Mouse (Mus musculus): ENCODE measurements at regions not wholly inside any gene's neighbourhood (a gene's known extent, or its start where the extent isn't known, plus 50 kb on each side); places are given as distances from the start of the nearest gene placed in this dataset.

GRCm38 (mm10) chr9:47076946-47077345 is 78.4 kb downstream of the Gm4791 start:
- WGBS, result 3% methylated on average over 6 of the region's 6 CpGs

DNA sequence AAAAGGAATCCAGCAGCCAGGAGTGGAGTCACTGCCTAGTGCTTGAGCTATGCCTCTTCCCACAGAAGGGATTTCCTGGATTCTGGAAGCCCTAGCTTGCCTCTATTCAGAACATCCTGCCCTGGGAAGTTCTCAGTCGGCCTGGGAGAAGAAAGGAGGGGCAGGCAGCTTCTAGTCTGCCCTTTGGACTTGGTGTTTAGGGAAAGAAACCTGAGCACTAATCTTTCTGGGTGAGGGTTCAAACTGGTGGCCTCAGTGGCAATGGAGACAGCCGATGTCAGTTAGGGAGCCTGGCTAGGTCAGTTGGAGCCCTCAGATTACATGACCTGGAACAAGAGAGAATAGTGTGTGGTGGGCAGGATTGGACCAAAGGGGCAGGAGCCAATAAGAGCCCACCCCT is 78.9 kb downstream of the Gm4791 start:
- H3K36me3 ChIP-seq (ENCODE audit: control insufficient read depth, insufficient read depth, low read length), result no peaks in the 10 kb centered on the region
- H3K27me3 ChIP-seq (ENCODE audit: control insufficient read depth, insufficient read depth, low read length), result peaks cover 2% of the 10 kb centered on the region; the same call in 1 of the 2 replicates
- no peaks in the 10 kb centered on the region for H3K9me3 ChIP-seq (ENCODE audit: control insufficient read depth, low read length)
- ATAC-seq (ENCODE audit: low FRiP score), result no peak
- peaks cover 10% of the 10 kb centered on the region; the same call in 1 of the 2 replicates for H3K4me1 ChIP-seq (ENCODE audit: control insufficient read depth, insufficient read depth, low read length)
- 24% methylated on average over 2 of the region's 2 CpGs for WGBS
- no peak overlapping the region for H3K27ac ChIP-seq (ENCODE audit: low read depth, low read length)
- H3K4me3 ChIP-seq (ENCODE audit: low read depth, low read length), result no peak overlapping the region
- peak; percentile 73 for DNase-seq (ENCODE audit: low spot score, missing footprints)
- H3K4me2 ChIP-seq, result no peak overlapping the region
- H3K9ac ChIP-seq (ENCODE audit: low read length), result no peak overlapping the region

More at GRCm38 (mm10) chr9:47076946-47077345, 78.4 kb downstream of the Gm4791 start:
- Histone ChIP-seq H3K4me3 (ENCODE audit: low read depth, low read length) (no peak overlapping the region), H3K9me3 (ENCODE audit: control insufficient read depth, low read length) (no peaks in the 10 kb centered on the region), H3K36me3 (ENCODE audit: control insufficient read depth, insufficient read depth, low read length) (no peaks in the 10 kb centered on the region), H3K9ac (ENCODE audit: low read length) (no peak overlapping the region), H3K27ac (ENCODE audit: low read depth, low read length) (no peak overlapping the region), H3K4me2 (no peak overlapping the region), H3K4me1 (ENCODE audit: control insufficient read depth, insufficient read depth, low read length) (peaks cover 10% of the 10 kb centered on the region; the same call in 1 of the 2 replicates), H3K27me3 (ENCODE audit: control insufficient read depth, insufficient read depth, low read length) (peaks cover 2% of the 10 kb centered on the region; the same call in 1 of the 2 replicates)
- no peak for ATAC-seq (ENCODE audit: low FRiP score)
- peak; percentile 90 for DNase-seq (ENCODE audit: low spot score, missing footprints)

DNA sequence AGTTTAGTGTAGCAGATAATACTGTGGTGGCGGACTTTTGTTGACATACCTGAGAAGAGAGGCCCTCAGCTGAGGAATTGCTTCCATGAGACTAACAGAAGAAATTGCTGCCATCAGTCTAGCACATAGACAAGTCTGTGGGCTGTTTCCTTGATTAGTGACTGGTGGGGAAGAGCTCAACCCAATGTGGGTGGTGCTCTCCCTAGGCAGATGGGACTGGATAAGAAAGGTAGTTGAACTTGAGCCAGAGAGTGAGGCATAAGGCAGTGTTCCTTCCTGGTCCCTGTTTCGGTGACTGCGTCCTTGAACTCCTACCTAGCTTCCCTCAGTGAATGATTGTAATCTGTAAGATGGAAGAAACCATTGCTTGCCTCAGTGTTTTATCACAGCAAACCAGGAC is 79.4 kb downstream of the Gm4791 start:
- H3K4me1 ChIP-seq (ENCODE audit: control insufficient read depth, insufficient read depth, low read length), result peaks cover 10% of the 10 kb centered on the region; the same call in 1 of the 2 replicates
- no peak overlapping the region for H3K4me2 ChIP-seq
- no peaks in the 10 kb centered on the region for H3K9me3 ChIP-seq (ENCODE audit: control insufficient read depth, low read length)
- no peaks in the 10 kb centered on the region for H3K36me3 ChIP-seq (ENCODE audit: control insufficient read depth, insufficient read depth, low read length)
- no peak overlapping the region for H3K27ac ChIP-seq (ENCODE audit: low read depth, low read length)
- 93% methylated on average over 3 of the region's 3 CpGs for WGBS
- ATAC-seq (ENCODE audit: low FRiP score), result no peak
- no peak overlapping the region for H3K4me3 ChIP-seq (ENCODE audit: low read depth, low read length)
- DNase-seq (ENCODE audit: low spot score, missing footprints), result peak; percentile 77
- H3K27me3 ChIP-seq (ENCODE audit: control insufficient read depth, insufficient read depth, low read length), result peaks cover 2% of the 10 kb centered on the region; the same call in 1 of the 2 replicates
- H3K9ac ChIP-seq (ENCODE audit: low read length), result no peak overlapping the region

DNA sequence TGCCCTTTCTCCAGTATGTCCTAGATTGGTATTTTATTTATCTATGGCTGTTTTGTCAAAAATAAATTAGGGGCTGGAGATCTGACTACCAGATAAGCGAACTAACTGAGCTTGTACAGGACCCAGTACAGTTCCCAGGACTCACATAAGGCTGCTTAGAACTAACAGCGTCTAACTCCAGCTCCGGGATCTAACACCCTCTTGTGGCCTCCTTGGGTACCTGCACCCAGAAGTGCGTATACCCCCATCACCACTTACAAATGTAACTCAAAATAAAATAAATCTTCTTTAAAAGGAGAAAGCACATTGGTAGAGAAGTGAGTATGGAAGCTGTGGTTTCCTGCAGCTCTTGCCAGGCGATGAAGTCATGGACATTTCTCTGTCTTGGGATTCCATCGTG is 82.9 kb downstream of the Gm4791 start:
- 96% methylated on average over 6 of the region's 6 CpGs for WGBS
- no peak overlapping the region for H3K9ac ChIP-seq (ENCODE audit: low read length)

DNA sequence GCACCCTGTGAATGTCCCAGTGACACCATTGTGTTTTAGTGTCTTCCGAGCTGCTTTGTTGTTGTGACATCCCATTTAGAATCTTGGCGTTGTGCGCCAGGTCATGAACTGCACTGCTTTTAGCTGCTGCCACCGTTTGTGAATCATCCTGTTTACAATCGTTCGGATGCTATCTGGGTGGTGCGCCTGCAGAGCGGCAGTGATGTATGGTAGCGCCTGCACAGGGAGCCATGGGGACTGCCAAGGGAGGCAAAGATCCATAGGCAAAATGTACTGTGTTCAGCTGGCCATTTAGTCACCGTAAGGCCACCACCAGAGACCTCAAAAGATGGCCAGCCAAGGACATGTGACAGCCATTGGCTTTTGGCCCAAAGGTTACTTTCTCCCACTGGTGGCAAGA is 93.3 kb downstream of the Gm4791 start:
- Histone ChIP-seq H3K4me1 (ENCODE audit: control insufficient read depth, insufficient read depth, low read length) (no peaks in the 10 kb centered on the region), H3K4me3 (ENCODE audit: low read depth, low read length) (no peak overlapping the region)
- WGBS, result 92% methylated on average over 10 of the region's 10 CpGs

More for the DNA sequence above, 82.9 kb downstream of the Gm4791 start:
- Histone ChIP-seq H3K9me3 (ENCODE audit: control insufficient read depth, low read length) (no peaks in the 10 kb centered on the region), H3K27ac (ENCODE audit: low read depth, low read length) (no peak overlapping the region), H3K36me3 (ENCODE audit: control insufficient read depth, insufficient read depth, low read length) (no peaks in the 10 kb centered on the region), H3K4me3 (ENCODE audit: low read depth, low read length) (no peak overlapping the region), H3K4me1 (ENCODE audit: control insufficient read depth, insufficient read depth, low read length) (peaks cover 8% of the 10 kb centered on the region; the same call in 1 of the 2 replicates), H3K4me2 (no peak overlapping the region), H3K27me3 (ENCODE audit: control insufficient read depth, insufficient read depth, low read length) (no peaks in the 10 kb centered on the region)
- DNase-seq (ENCODE audit: low spot score, missing footprints) (no peak), ATAC-seq (ENCODE audit: low FRiP score) (no peak)

DNA sequence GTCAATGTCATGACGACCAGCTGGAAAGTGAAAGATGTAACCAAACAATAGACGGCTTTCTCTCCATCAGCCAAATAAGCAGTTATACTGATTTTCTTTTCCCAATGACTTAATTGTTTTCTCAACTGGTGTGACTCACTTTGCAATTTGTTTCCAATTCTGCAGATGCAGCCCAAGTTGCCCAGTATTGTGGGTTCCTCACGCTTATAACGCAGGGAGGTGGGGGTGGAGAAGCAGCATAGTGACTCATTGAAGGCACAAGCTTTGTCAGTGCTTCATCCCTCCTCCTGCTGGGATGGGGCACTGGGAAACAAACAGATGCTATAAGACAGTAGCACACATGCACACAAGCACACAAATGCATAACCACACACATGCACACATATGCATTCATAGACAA is 97.1 kb downstream of the Gm4791 start:
- no peak overlapping the region for H3K27ac ChIP-seq (ENCODE audit: low read depth, low read length)
- no peak overlapping the region for H3K4me3 ChIP-seq (ENCODE audit: low read depth, low read length)
- no peak for DNase-seq (ENCODE audit: low spot score, missing footprints)
- H3K27me3 ChIP-seq (ENCODE audit: control insufficient read depth, insufficient read depth, low read length), result no peaks in the 10 kb centered on the region
- H3K36me3 ChIP-seq (ENCODE audit: control insufficient read depth, insufficient read depth, low read length), result no peaks in the 10 kb centered on the region
- no peak overlapping the region for H3K9ac ChIP-seq (ENCODE audit: low read length)
- H3K4me2 ChIP-seq, result no peak overlapping the region
- WGBS, result 90% methylated on average over 4 of the region's 4 CpGs
- H3K9me3 ChIP-seq (ENCODE audit: control insufficient read depth, low read length), result no peaks in the 10 kb centered on the region
- no peaks in the 10 kb centered on the region for H3K4me1 ChIP-seq (ENCODE audit: control insufficient read depth, insufficient read depth, low read length)
- ATAC-seq (ENCODE audit: low FRiP score), result no peak

More for the DNA sequence above, 93.3 kb downstream of the Gm4791 start:
- Histone ChIP-seq H3K27me3 (ENCODE audit: control insufficient read depth, insufficient read depth, low read length) (no peaks in the 10 kb centered on the region), H3K9me3 (ENCODE audit: control insufficient read depth, low read length) (no peaks in the 10 kb centered on the region), H3K9ac (ENCODE audit: low read length) (no peak overlapping the region), H3K27ac (ENCODE audit: low read depth, low read length) (no peak overlapping the region), H3K4me2 (no peak overlapping the region), H3K36me3 (ENCODE audit: control insufficient read depth, insufficient read depth, low read length) (no peaks in the 10 kb centered on the region)
- DNase-seq (ENCODE audit: low spot score, missing footprints) (no peak), ATAC-seq (ENCODE audit: low FRiP score) (no peak)

GRCm38 (mm10) chr9:47103316-47103715 is 104.8 kb downstream of the Gm4791 start:
- Histone ChIP-seq H3K36me3 (ENCODE audit: control insufficient read depth, insufficient read depth, low read length) (no peaks in the 10 kb centered on the region), H3K4me1 (ENCODE audit: control insufficient read depth, insufficient read depth, low read length) (no peaks in the 10 kb centered on the region), H3K9me3 (ENCODE audit: control insufficient read depth, low read length) (no peaks in the 10 kb centered on the region), H3K27ac (ENCODE audit: low read depth, low read length) (no peak overlapping the region), H3K9ac (ENCODE audit: low read length) (no peak overlapping the region), H3K27me3 (ENCODE audit: control insufficient read depth, insufficient read depth, low read length) (no peaks in the 10 kb centered on the region), H3K4me2 (no peak overlapping the region), H3K4me3 (ENCODE audit: low read depth, low read length) (no peak overlapping the region)
- DNase-seq (ENCODE audit: low spot score, missing footprints) (no peak), ATAC-seq (ENCODE audit: low FRiP score) (no peak)
- WGBS, result 70% methylated on average over 3 of the region's 3 CpGs

DNA sequence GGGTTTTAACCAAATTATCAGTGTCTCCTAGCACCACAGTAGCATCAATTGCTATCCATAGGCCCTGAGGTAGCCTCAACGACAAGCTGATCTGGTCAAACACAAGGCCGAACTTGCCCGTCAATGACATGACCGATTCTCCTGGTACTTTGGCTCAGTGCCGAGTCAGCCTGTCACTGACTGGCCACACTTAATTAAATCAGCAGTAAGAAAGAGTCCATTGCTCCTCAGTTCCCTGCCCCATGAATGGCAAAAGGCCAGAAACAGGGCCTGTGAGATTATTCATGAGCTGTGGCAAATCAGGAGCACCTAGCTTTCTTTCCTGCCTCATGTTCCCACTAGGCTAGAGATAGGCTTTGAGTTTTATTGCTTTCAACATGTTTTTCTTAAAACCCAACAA is 105.4 kb downstream of the Gm4791 start:
- Histone ChIP-seq H3K9me3 (ENCODE audit: control insufficient read depth, low read length) (no peaks in the 10 kb centered on the region), H3K4me1 (ENCODE audit: control insufficient read depth, insufficient read depth, low read length) (no peaks in the 10 kb centered on the region), H3K27me3 (ENCODE audit: control insufficient read depth, insufficient read depth, low read length) (no peaks in the 10 kb centered on the region), H3K36me3 (ENCODE audit: control insufficient read depth, insufficient read depth, low read length) (no peaks in the 10 kb centered on the region), H3K27ac (ENCODE audit: low read depth, low read length) (no peak overlapping the region), H3K4me2 (no peak overlapping the region), H3K9ac (ENCODE audit: low read length) (no peak overlapping the region), H3K4me3 (ENCODE audit: low read depth, low read length) (no peak overlapping the region)
- ATAC-seq (ENCODE audit: low FRiP score) (no peak), DNase-seq (ENCODE audit: low spot score, missing footprints) (no peak)
- WGBS, result 90% methylated on average over 5 of the region's 5 CpGs

DNA sequence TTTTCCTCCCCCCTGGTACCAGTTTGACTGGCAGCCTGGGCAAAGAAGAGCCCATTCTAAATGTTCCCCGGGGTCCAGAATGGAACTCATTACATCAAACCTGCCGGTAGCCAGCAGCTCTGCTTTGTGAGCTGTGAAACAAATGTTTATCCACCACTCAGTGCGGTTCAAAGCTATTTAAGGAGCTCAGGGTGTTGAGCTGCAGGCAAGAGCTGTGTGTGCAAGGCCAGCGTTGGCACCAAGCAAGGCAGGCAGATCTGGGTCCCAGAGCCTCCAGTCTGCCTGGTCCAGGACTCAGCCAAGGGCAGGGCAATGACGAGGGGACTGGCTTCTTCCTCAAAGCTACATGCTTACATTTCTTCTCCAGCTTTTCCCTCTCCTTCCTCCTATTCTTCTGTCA is 109.6 kb downstream of the Gm4791 start:
- Histone ChIP-seq H3K9ac (ENCODE audit: low read length) (no peak overlapping the region), H3K36me3 (ENCODE audit: control insufficient read depth, insufficient read depth, low read length) (no peaks in the 10 kb centered on the region), H3K4me2 (no peak overlapping the region), H3K27me3 (ENCODE audit: control insufficient read depth, insufficient read depth, low read length) (no peaks in the 10 kb centered on the region), H3K4me1 (ENCODE audit: control insufficient read depth, insufficient read depth, low read length) (no peaks in the 10 kb centered on the region), H3K9me3 (ENCODE audit: control insufficient read depth, low read length) (no peaks in the 10 kb centered on the region), H3K27ac (ENCODE audit: low read depth, low read length) (no peak overlapping the region), H3K4me3 (ENCODE audit: low read depth, low read length) (no peak overlapping the region)
- 56% methylated on average over 5 of the region's 5 CpGs for WGBS
- ATAC-seq (ENCODE audit: low FRiP score) (no peak), DNase-seq (ENCODE audit: low spot score, missing footprints) (no peak)

Measured in midbrain, embryonic 11.5 days (tissue).